Mouse (Mus musculus) liver, postnatal 0 days (tissue): Measurements from ENCODE around the gene Cdk14. TPM values are rescaled to one million over a fixed set of nuclear protein-coding genes. Genes with fewer than 3 reads are reported as not detected.
A peak's percentile ranks its signal among the peaks of the same experiment; 100 is the strongest.

Experiments
- ATAC-seq: fragments of 200-750 bp; cut with Nextera tagmentation; 2 replicates; pipeline ENCODE4 v1.8.0; 2017; ENCODE audit warnings: mild to moderate bottlenecking, moderate library complexity
- DNase-seq: peaks from one replicate; pipeline ENCODE4 v3.0.0-alpha.2; 2016
- H3K27ac ChIP-seq: fragments of 300-500 bp; sonication (generic); 2 replicates; pipeline ENCODE4 v1.5.1; 2014; ENCODE audit warnings: antibody characterized with exemption, moderate library complexity, mild to moderate bottlenecking, low read depth
- H3K27me3 ChIP-seq: fragments of 300-500 bp; sonication (generic); 2 replicates; pipeline ENCODE4 v1.6.1; 2014; ENCODE audit warnings: low read length, control low read depth, mixed read lengths; ENCODE audit not compliant: insufficient read depth
- H3K36me3 ChIP-seq: fragments of 300-500 bp; sonication (generic); replicated peaks from 2 replicates; pipeline ENCODE4 v1.6.1; 2014; ENCODE audit warnings: mild to moderate bottlenecking, control low read depth, low read length, moderate library complexity, mixed read lengths; ENCODE audit not compliant: insufficient read depth
- H3K4me1 ChIP-seq: fragments of 300-500 bp; sonication (generic); 2 replicates; pipeline ENCODE4 v1.6.1; 2014; ENCODE audit warnings: antibody characterized with exemption, mild to moderate bottlenecking, control low read depth; ENCODE audit not compliant: insufficient read depth
- H3K4me2 ChIP-seq: fragments of 300-500 bp; sonication (generic); 2 replicates; pipeline ENCODE4 v1.6.1; 2014; ENCODE audit warnings: low read depth, mild to moderate bottlenecking, low read length, moderate library complexity, mixed read lengths
- H3K4me3 ChIP-seq: fragments of 300-500 bp; sonication (generic); 2 replicates; pipeline ENCODE4 v1.5.1; 2014; ENCODE audit warnings: low read depth, low read length
- H3K9ac ChIP-seq: fragments of 300-500 bp; sonication (generic); replicated peaks from 2 replicates; pipeline ENCODE4 v1.6.1; 2014; ENCODE audit warnings: mild to moderate bottlenecking, moderate library complexity
- H3K9me3 ChIP-seq: fragments of 300-500 bp; sonication (generic); 2 replicates; pipeline ENCODE4 v1.6.1; 2016; ENCODE audit warnings: mild to moderate bottlenecking, control low read depth, low read length, mixed read lengths
- CTCF ChIP-seq: sonication (generic); IDR thresholded peaks from 2 replicates; pipeline ENCODE4 v1.5.1; 2016; ENCODE audit warnings: antibody characterized with exemption, low read depth
- EP300 ChIP-seq: IDR thresholded peaks from 2 replicates; pipeline ENCODE4 v1.6.1; 2016; ENCODE audit warnings: antibody characterized with exemption, low read depth, mild to moderate bottlenecking
- WGBS: fragments of 180-500 bp; shearing (Covaris S2); extraction: QIAGEN DNeasy Blood & Tissue Kit; methylation state at CpG from one replicate; pipeline ENCODE4 v1.1.7; 2014; ENCODE audit not compliant: insufficient replicate concordance; 5-methylcytosine and 5-hydroxymethylcytosine counted together
- polyA plus RNA-seq: library from polyadenylated mRNA; unstranded; fragments of >200 nt; fragmentation: Nextera tagmentation; extraction: Ambion mirVana; gene quantifications from 2 replicates; pipeline ENCODE4 v1.2.1, GENCODE M21; 2015

Gene Cdk14
- 1.0 and 1.1 TPM in 2 replicates for polyA plus RNA-seq

DNA sequence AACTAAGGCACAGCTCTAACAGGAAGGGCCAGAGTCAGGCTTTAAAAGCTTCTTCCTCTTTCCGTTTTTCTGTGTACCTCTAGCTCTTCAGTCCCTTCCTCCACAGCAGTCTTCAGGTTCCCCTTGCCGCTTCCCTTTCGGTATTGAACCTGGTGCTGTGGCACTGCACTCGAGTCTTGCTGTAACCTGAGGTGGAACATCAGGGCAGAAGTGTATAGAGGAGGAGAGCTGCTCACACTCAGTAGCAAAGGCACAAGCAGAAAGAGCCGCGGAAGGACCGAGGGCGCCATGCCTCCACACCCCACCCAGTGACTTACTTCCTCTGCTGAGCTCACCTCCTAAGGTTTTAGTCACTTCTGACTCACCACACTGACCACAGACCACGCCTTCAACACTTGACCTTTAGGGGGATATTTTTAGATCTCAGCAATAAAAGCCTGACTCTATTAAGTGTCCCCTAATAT, at the start of gene Cdk14:
Gene Cdk14, minus strand, starts transcription at position 321 of the 464 bp plus-strand sequence.
- no peaks in the 10 kb centered on the region for H3K4me1 ChIP-seq
- WGBS: 35% methylated on average over 9 of the region's 9 CpGs
- H3K4me3 ChIP-seq: peak within 1 kb of the TSS; percentile 23; the same call in 1 of the 2 replicates
- TF ChIP-seq EP300 (no peak), CTCF (no peak)
- peak within 1 kb of the TSS; percentile 45; the same call in 1 of the 2 replicates for H3K4me2 ChIP-seq
- ATAC-seq: peak; percentile 82
- peak within 1 kb of the TSS; percentile 91 for H3K27ac ChIP-seq
- H3K9ac ChIP-seq: no peak within 1 kb of the TSS
- no peaks in the 10 kb centered on the region for H3K36me3 ChIP-seq
- no peaks in the 10 kb centered on the region for H3K27me3 ChIP-seq
- H3K9me3 ChIP-seq: no peaks in the 10 kb centered on the region
- DNase-seq: peak; percentile 34

GRCm38 (mm10) chr5:5465256-5465655, 45.1 kb upstream of the Cdk14 start:
- Histone ChIP-seq H3K4me3 (no peak overlapping the region), H3K27ac (no peak overlapping the region), H3K36me3 (no peaks in the 10 kb centered on the region), H3K9ac (no peak overlapping the region), H3K27me3 (no peaks in the 10 kb centered on the region), H3K9me3 (no peaks in the 10 kb centered on the region), H3K4me2 (no peak overlapping the region), H3K4me1 (no peaks in the 10 kb centered on the region)
- DNase-seq: no peak
- ATAC-seq: no peak
- 67% methylated on average over 1 of the region's 1 CpGs for WGBS
- TF ChIP-seq EP300: no peak
- no peak for TF ChIP-seq CTCF

GRCm38 (mm10) chr5:5431746-5432438, 11.8 kb upstream of the Cdk14 start:
- no peak overlapping the region for H3K4me3 ChIP-seq

DNA sequence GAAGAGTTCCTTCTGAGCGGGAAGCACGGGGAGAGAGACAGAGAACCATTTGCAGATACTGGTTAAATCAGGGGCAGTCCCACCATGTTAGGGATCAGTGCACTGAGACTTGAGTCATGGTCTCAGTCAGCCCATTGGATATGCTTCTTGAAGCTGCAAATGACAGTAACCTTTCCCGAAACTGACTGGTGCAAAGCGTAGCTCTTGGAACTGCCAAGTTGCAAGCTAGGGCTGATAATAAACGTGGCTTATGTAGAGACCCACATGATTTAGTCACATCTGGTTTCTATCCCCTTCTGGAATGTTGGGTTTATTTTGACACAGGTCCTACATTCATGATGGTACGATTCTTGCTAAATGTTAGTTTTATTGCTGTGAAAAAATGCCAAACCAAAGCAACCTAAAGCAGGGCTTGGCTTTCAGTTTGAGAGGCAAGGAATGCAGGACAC, 3.6 kb upstream of the Cdk14 start:
- H3K9ac ChIP-seq: no peak overlapping the region
- WGBS: 74% methylated on average over 6 of the region's 6 CpGs

More at GRCm38 (mm10) chr5:5431746-5432438, 11.8 kb upstream of the Cdk14 start:
- ATAC-seq (no peak), DNase-seq (no peak)
- H3K36me3 ChIP-seq: no peaks in the 10 kb centered on the region
- no peak overlapping the region for H3K9ac ChIP-seq
- H3K4me2 ChIP-seq: no peak overlapping the region
- TF ChIP-seq EP300 (no peak), CTCF (no peak)
- WGBS: 64% methylated on average over 5 of the region's 5 CpGs
- H3K9me3 ChIP-seq: no peaks in the 10 kb centered on the region
- no peaks in the 10 kb centered on the region for H3K4me1 ChIP-seq
- H3K27me3 ChIP-seq: no peaks in the 10 kb centered on the region
- no peak overlapping the region for H3K27ac ChIP-seq

GRCm38 (mm10) chr5:5423081-5423480, 3.0 kb upstream of the Cdk14 start:
- H3K36me3 ChIP-seq: no peaks in the 10 kb centered on the region
- no peak overlapping the region for H3K27ac ChIP-seq
- no peaks in the 10 kb centered on the region for H3K27me3 ChIP-seq
- H3K9ac ChIP-seq: no peak overlapping the region
- no peak overlapping the region for H3K4me2 ChIP-seq
- TF ChIP-seq CTCF (no peak), EP300 (no peak)
- 85% methylated on average over 4 of the region's 4 CpGs for WGBS
- H3K9me3 ChIP-seq: no peaks in the 10 kb centered on the region
- no peak for DNase-seq
- no peak for ATAC-seq
- H3K4me3 ChIP-seq: no peak overlapping the region
- H3K4me1 ChIP-seq: no peaks in the 10 kb centered on the region

More for the DNA sequence above, 3.6 kb upstream of the Cdk14 start:
- Histone ChIP-seq H3K9me3 (no peaks in the 10 kb centered on the region), H3K4me1 (no peaks in the 10 kb centered on the region), H3K36me3 (no peaks in the 10 kb centered on the region), H3K4me2 (no peak overlapping the region), H3K27ac (no peak overlapping the region), H3K4me3 (no peak overlapping the region), H3K27me3 (no peaks in the 10 kb centered on the region)
- no peak for ATAC-seq
- TF ChIP-seq CTCF (no peak), EP300 (no peak)
- no peak for DNase-seq

GRCm38 (mm10) chr5:5421439-5421838, 1.3 kb upstream of the Cdk14 start:
- no peak for TF ChIP-seq CTCF
- no peak for TF ChIP-seq EP300
- Histone ChIP-seq H3K4me1 (no peaks in the 10 kb centered on the region), H3K36me3 (no peaks in the 10 kb centered on the region), H3K27ac (no peak overlapping the region), H3K27me3 (no peaks in the 10 kb centered on the region), H3K9ac (no peak overlapping the region), H3K4me2 (no peak overlapping the region), H3K4me3 (no peak overlapping the region), H3K9me3 (no peaks in the 10 kb centered on the region)
- no peak for ATAC-seq
- 76% methylated on average over 2 of the region's 2 CpGs for WGBS
- DNase-seq: no peak
